Mouse (Mus musculus): ENCODE measurements around the gene Hes3. TPM values are rescaled to one million over a fixed set of nuclear protein-coding genes. Genes with fewer than 3 reads are reported as not detected.
A peak's percentile ranks its signal among the peaks of the same experiment; 100 is the strongest.

The Hes3 gene
- polyA plus RNA-seq (2015; fragmentation: Nextera tagmentation; extraction: Ambion mirVana): not detected in 2 replicates

- peaks cover 59% of the 10 kb centered on the region for H3K27me3 ChIP-seq (ENCODE audit: control insufficient read depth, insufficient read depth, low read length)
- H3K36me3 ChIP-seq (ENCODE audit: control insufficient read depth, insufficient read depth): no peaks in the 10 kb centered on the region
- peak within 1 kb of the TSS; percentile 34 for H3K4me2 ChIP-seq (ENCODE audit: low read depth, low read length)
- WGBS: 32% methylated on average over 6 of the region's 6 CpGs
- no peak within 1 kb of the TSS for H3K27ac ChIP-seq (ENCODE audit: low read length)
- H3K9ac ChIP-seq (ENCODE audit: low read length): no peak within 1 kb of the TSS
- H3K4me3 ChIP-seq (ENCODE audit: low read length): peak within 1 kb of the TSS; percentile 27
- H3K9me3 ChIP-seq (replicated peaks; ENCODE audit: control insufficient read depth, low read length): no peaks in the 10 kb centered on the region
- H3K4me1 ChIP-seq (ENCODE audit: control insufficient read depth, insufficient read depth, low read length): peaks cover 15% of the 10 kb centered on the region
- ATAC-seq (replicated peaks; ENCODE audit: extremely low read depth, insufficient read depth, low FRiP score): no peak
Observed at GRCm38 (mm10) chr4:152291562-152291961, at the start of gene Hes3. Gene Hes3, minus strand, starts transcription at chr4:152291662.

GRCm38 (mm10) chr4:152340584-152341284 is 49.3 kb upstream of the Hes3 start:
- 31% methylated on average over 15 of the region's 15 CpGs for WGBS
- ATAC-seq (replicated peaks; ENCODE audit: extremely low read depth, insufficient read depth, low FRiP score): no peak
- H3K4me3 ChIP-seq (ENCODE audit: low read length): no peak overlapping the region
- H3K4me2 ChIP-seq (ENCODE audit: low read depth, low read length): no peak overlapping the region
- H3K9me3 ChIP-seq (replicated peaks; ENCODE audit: control insufficient read depth, low read length): no peaks in the 10 kb centered on the region
- peaks cover 9% of the 10 kb centered on the region for H3K4me1 ChIP-seq (ENCODE audit: control insufficient read depth, insufficient read depth, low read length)
- H3K9ac ChIP-seq (ENCODE audit: low read length): no peak overlapping the region
- H3K27ac ChIP-seq (ENCODE audit: low read length): no peak overlapping the region
- peaks cover 65% of the 10 kb centered on the region for H3K27me3 ChIP-seq (ENCODE audit: control insufficient read depth, insufficient read depth, low read length)
- no peaks in the 10 kb centered on the region for H3K36me3 ChIP-seq (ENCODE audit: control insufficient read depth, insufficient read depth)

- Histone ChIP-seq H3K4me3 (ENCODE audit: low read length) (peak overlapping the region; percentile 53), H3K9ac (ENCODE audit: low read length) (peak overlapping the region; percentile 48), H3K36me3 (ENCODE audit: control insufficient read depth, insufficient read depth) (peaks cover 12% of the 10 kb centered on the region; the same call in 1 of the 2 replicates), H3K27me3 (ENCODE audit: control insufficient read depth, insufficient read depth, low read length) (peaks cover 62% of the 10 kb centered on the region), H3K9me3 (replicated peaks; ENCODE audit: control insufficient read depth, low read length) (no peaks in the 10 kb centered on the region), H3K4me2 (ENCODE audit: low read depth, low read length) (peak overlapping the region; percentile 92), H3K27ac (ENCODE audit: low read length) (no peak overlapping the region), H3K4me1 (ENCODE audit: control insufficient read depth, insufficient read depth, low read length) (peaks cover 6% of the 10 kb centered on the region)
- no peak for ATAC-seq (replicated peaks; ENCODE audit: extremely low read depth, insufficient read depth, low FRiP score)
- 5% methylated on average over 17 of the region's 26 CpGs for WGBS
Observed at GRCm38 (mm10) chr4:152339293-152339790, 47.9 kb upstream of the Hes3 start.

GRCm38 (mm10) chr4:152338419-152339292 is 47.2 kb upstream of the Hes3 start, which contains the start of gene Chd5:
Gene Chd5, plus strand, starts transcription at chr4:152338651.
- Histone ChIP-seq H3K4me3 (ENCODE audit: low read length) (peak within 1 kb of the TSS; percentile 53), H3K9ac (ENCODE audit: low read length) (peak within 1 kb of the TSS; percentile 48), H3K27me3 (ENCODE audit: control insufficient read depth, insufficient read depth, low read length) (peaks cover 56% of the 10 kb centered on the region), H3K36me3 (ENCODE audit: control insufficient read depth, insufficient read depth) (peaks cover 17% of the 10 kb centered on the region), H3K9me3 (replicated peaks; ENCODE audit: control insufficient read depth, low read length) (no peaks in the 10 kb centered on the region), H3K27ac (ENCODE audit: low read length) (no peak within 1 kb of the TSS), H3K4me2 (ENCODE audit: low read depth, low read length) (peak within 1 kb of the TSS; percentile 92), H3K4me1 (ENCODE audit: control insufficient read depth, insufficient read depth, low read length) (peaks cover 6% of the 10 kb centered on the region)
- ATAC-seq (replicated peaks; ENCODE audit: extremely low read depth, insufficient read depth, low FRiP score): no peak
- WGBS: 2% methylated on average over 98 of the region's 120 CpGs

GRCm38 (mm10) chr4:152337772-152338171 is 46.3 kb upstream of the Hes3 start:
- no peak for ATAC-seq (replicated peaks; ENCODE audit: extremely low read depth, insufficient read depth, low FRiP score)

GRCm38 (mm10) chr4:152333587-152333986 is 42.1 kb upstream of the Hes3 start:
- WGBS: 93% methylated on average over 12 of the region's 12 CpGs
- H3K4me3 ChIP-seq (ENCODE audit: low read length): no peak overlapping the region
- no peak overlapping the region for H3K9ac ChIP-seq (ENCODE audit: low read length)
- no peaks in the 10 kb centered on the region for H3K9me3 ChIP-seq (replicated peaks; ENCODE audit: control insufficient read depth, low read length)
- H3K27me3 ChIP-seq (ENCODE audit: control insufficient read depth, insufficient read depth, low read length): peaks cover 18% of the 10 kb centered on the region
- peaks cover 56% of the 10 kb centered on the region for H3K36me3 ChIP-seq (ENCODE audit: control insufficient read depth, insufficient read depth)
- ATAC-seq (replicated peaks; ENCODE audit: extremely low read depth, insufficient read depth, low FRiP score): no peak
- peaks cover 2% of the 10 kb centered on the region for H3K4me1 ChIP-seq (ENCODE audit: control insufficient read depth, insufficient read depth, low read length)
- H3K4me2 ChIP-seq (ENCODE audit: low read depth, low read length): no peak overlapping the region
- no peak overlapping the region for H3K27ac ChIP-seq (ENCODE audit: low read length)

More at GRCm38 (mm10) chr4:152337772-152338171, 46.3 kb upstream of the Hes3 start:
- H3K27me3 ChIP-seq (ENCODE audit: control insufficient read depth, insufficient read depth, low read length): peaks cover 47% of the 10 kb centered on the region
- H3K9ac ChIP-seq (ENCODE audit: low read length): no peak overlapping the region
- H3K36me3 ChIP-seq (ENCODE audit: control insufficient read depth, insufficient read depth): peaks cover 25% of the 10 kb centered on the region
- H3K4me2 ChIP-seq (ENCODE audit: low read depth, low read length): no peak overlapping the region
- no peaks in the 10 kb centered on the region for H3K9me3 ChIP-seq (replicated peaks; ENCODE audit: control insufficient read depth, low read length)
- H3K27ac ChIP-seq (ENCODE audit: low read length): no peak overlapping the region
- H3K4me3 ChIP-seq (ENCODE audit: low read length): no peak overlapping the region
- 27% methylated on average over 6 of the region's 6 CpGs for WGBS
- peaks cover 6% of the 10 kb centered on the region for H3K4me1 ChIP-seq (ENCODE audit: control insufficient read depth, insufficient read depth, low read length)

- 40% methylated on average over 2 of the region's 2 CpGs for WGBS
- H3K9ac ChIP-seq (ENCODE audit: low read length): no peak overlapping the region
- H3K4me3 ChIP-seq (ENCODE audit: low read length): no peak overlapping the region
- H3K27me3 ChIP-seq (ENCODE audit: control insufficient read depth, insufficient read depth, low read length): peaks cover 12% of the 10 kb centered on the region
- ATAC-seq (replicated peaks; ENCODE audit: extremely low read depth, insufficient read depth, low FRiP score): peak; percentile 47
- no peaks in the 10 kb centered on the region for H3K9me3 ChIP-seq (replicated peaks; ENCODE audit: control insufficient read depth, low read length)
- H3K4me2 ChIP-seq (ENCODE audit: low read depth, low read length): no peak overlapping the region
- peaks cover 60% of the 10 kb centered on the region for H3K36me3 ChIP-seq (ENCODE audit: control insufficient read depth, insufficient read depth)
- H3K27ac ChIP-seq (ENCODE audit: low read length): no peak overlapping the region
- 0 out of 2 replicates have a peak, but pooled peaks cover 2% of the 10 kb centered on the region for H3K4me1 ChIP-seq (ENCODE audit: control insufficient read depth, insufficient read depth, low read length)
Observed at GRCm38 (mm10) chr4:152332952-152333351, 41.5 kb upstream of the Hes3 start.

GRCm38 (mm10) chr4:152328691-152329090 is 37.2 kb upstream of the Hes3 start:
- Histone ChIP-seq H3K4me3 (ENCODE audit: low read length) (no peak overlapping the region), H3K4me1 (ENCODE audit: control insufficient read depth, insufficient read depth, low read length) (peaks cover 19% of the 10 kb centered on the region), H3K27ac (ENCODE audit: low read length) (no peak overlapping the region), H3K27me3 (ENCODE audit: control insufficient read depth, insufficient read depth, low read length) (no peaks in the 10 kb centered on the region), H3K4me2 (ENCODE audit: low read depth, low read length) (no peak overlapping the region), H3K9ac (ENCODE audit: low read length) (no peak overlapping the region), H3K36me3 (ENCODE audit: control insufficient read depth, insufficient read depth) (peaks cover 44% of the 10 kb centered on the region), H3K9me3 (replicated peaks; ENCODE audit: control insufficient read depth, low read length) (no peaks in the 10 kb centered on the region)
- no peak for ATAC-seq (replicated peaks; ENCODE audit: extremely low read depth, insufficient read depth, low FRiP score)
- 79% methylated on average over 6 of the region's 6 CpGs for WGBS

Data from heart, embryonic 16.5 days (tissue).